Mouse (Mus musculus) brain, adult 10 weeks (tissue): ENCODE data around the gene Ift80. TPM values are rescaled to one million over a fixed set of nuclear protein-coding genes. Genes with fewer than 3 reads are reported as not detected.

ENCODE experiments used
- polyA plus RNA-seq: library from polyadenylated mRNA; stranded (reverse); fragments of 350-450 nt; fragmentation: Illumina TruSeq; extraction: RNeasy Lipid Tissue Mini Kit (QIAGEN cat#74804); gene quantifications from one replicate; pipeline ENCODE4 v1.2.3, GENCODE M21; 2015; ENCODE audit warnings: low read depth, low replicate concordance

The Ift80 gene
- 18.9 TPM for polyA plus RNA-seq

DNA sequence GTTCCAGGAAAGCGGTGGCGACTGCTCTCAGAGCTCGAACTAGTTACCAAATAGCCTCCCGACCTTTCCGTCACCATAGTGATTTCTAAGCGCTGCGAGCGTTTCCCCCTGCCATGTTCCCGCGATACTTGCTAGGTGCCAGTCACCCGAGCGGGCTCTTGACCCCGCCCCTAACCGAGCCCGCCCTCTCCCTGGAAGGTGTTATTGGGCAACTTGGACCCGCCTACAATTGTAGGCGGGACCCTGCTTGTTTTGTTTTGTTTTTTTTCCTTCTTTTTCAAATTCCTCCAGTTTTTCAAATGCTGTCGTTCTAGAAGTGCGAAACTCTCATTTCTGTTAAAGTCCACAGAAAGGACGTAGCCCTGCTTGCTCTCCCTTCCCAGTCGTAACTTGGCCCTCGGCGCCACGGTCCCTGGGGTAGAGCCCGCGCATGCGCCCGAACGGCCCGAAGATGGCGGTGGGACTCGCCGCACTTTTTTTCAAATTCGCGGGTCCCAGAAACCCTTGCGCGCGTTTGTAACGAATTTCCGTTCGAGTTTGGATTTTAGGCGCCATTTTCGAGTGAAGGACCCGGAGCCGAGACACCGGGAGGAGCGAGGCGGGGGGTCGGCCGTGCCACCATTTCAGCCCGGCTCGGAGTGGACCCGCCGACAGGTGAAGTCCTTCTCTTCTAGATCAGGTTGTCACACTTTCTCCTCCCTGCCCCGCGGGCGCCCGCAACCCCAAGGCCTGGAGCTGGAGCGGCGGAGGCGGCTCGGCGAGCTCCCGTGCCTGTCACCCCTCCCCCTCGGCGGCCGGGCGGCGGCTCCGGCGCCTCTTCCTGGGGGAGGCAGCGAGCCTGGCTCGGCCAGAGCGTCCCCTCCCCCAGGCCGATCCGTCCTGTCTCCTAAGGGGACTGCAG lies at the start of gene Ift80, which contains the start of gene Smc4:
TSS of gene Ift80 (minus strand) at position 134 of the 901 bp plus-strand sequence.
TSS of gene Smc4 (plus strand) at position 302 of the 901 bp plus-strand sequence.

DNA sequence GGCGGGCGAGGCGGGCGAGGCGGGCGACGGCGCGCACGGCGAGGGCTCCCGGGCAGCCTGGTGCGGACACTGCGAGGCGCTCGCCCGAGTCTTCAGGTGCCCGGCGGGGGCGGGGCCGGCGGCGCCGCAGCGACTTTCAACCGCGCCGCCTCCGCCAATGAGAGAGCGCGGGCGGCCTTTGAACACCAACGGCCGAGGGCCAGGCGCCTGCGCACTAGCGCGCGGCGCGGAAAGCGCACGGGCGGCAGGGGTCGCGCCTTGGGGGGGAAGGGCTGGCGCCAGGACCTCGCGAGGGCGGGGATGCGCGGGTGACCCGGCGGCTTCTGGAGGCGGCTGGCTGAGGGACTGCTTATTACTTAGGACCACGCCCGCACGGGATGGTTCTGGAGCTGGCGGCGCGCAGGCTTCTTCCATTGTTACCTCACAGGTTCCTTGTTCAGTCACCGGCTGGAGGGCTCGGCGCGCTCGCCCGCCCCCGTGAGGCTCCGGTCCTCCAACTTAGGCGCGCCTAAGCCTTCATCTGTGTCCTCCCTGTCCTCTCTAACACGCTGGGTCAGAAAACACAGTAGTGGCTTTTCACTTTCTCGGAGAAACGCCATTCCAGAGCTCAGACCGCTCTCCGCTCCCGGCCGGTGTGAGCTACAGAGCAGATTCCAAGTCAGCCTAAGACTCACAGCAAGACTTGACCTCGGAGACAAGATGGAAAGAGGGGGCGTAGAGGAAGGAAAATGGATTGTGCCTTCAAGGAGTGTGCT lies 40.5 kb upstream of the Ift80 start, which contains the start of gene Trim59:
TSS of gene Trim59 (minus strand) at position 111 of the 755 bp plus-strand sequence.

DNA sequence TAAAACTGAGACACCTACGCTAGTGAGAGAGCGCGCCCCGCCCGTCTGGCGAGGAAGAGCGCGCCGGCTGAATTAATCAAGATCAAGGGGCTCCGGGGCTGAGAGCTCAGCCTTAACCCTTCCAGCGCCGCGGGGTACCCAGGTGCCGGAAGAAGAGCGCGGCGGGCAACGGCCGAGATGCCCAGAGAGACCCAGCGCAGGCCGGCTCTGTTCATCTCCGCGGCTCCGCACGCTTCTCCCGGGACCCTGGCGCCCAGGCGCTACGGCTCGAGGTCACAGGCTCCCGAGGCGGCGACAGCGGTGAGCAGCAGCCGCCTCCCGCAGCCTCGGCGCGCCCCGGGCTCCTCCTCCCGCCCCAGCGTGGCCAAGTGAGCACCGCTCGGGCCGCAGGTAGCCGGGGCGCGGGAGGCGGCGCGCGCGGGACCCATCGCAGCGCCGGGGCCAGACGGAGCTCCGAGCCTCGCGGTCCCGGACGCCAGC lies 135.1 kb downstream of the Ift80 start, which contains the start of gene 1110032F04Rik:
TSS of gene 1110032F04Rik (plus strand) at position 376 of the 480 bp plus-strand sequence.

Other genes with a start within 250 kb of the Ift80 start
- 12.7 TPM for gene 1110032F04Rik, start 135.0 kb downstream of the Ift80 start, polyA plus RNA-seq
- 4.8 TPM for gene Smc4, start 168 bp upstream of the Ift80 start, polyA plus RNA-seq
- gene Trim59, start 40.2 kb upstream of the Ift80 start, polyA plus RNA-seq, result 22.1 TPM
- 60.3 TPM for gene Kpna4, start 122.5 kb upstream of the Ift80 start, polyA plus RNA-seq
- gene Arl14, start 217.8 kb upstream of the Ift80 start, polyA plus RNA-seq, result not detected